Mouse (Mus musculus): ENCODE measurements around the gene Itpr3.

Itpr3 gene

DNA sequence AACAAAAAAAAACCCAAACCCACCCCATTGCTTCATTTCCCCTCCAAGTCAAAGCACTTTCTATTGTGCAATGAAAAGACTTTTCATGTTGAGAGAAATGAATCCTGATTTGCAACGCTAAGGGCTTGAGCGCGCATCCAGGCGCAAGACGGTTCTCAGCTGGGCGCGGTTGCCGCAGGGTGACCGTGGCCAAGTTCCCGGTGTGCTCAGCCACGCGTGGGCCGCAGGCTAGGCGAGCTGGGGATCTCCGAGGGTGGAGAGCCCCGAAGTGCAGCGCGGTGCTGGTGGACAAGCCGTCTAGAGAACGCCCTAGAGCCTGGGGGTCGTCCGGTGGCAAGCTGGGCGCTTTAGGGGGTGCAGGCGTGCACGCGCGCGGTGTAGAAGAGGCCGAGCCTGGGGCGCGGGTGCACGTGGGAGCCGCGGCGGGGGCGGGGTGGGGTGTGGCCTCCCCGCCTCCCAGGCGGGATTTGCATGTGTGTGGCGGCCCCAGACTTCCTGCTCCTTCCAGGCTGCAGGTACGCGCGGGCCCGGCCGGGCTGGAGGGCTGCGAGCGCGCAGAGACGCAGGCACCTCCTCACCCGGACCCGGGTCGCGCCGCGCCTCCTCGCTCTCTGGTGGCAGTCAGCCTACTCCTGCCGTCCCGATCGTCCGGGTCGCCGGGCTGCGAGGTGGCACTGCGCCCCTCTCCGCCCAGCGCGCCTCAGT is at the start of gene Itpr3:
Itpr3 (plus strand) TSS at position 493 of the 705 bp plus-strand sequence.
- DNase-seq (ENCODE audit: low spot score in 2 of 2), result no peak

DNA sequence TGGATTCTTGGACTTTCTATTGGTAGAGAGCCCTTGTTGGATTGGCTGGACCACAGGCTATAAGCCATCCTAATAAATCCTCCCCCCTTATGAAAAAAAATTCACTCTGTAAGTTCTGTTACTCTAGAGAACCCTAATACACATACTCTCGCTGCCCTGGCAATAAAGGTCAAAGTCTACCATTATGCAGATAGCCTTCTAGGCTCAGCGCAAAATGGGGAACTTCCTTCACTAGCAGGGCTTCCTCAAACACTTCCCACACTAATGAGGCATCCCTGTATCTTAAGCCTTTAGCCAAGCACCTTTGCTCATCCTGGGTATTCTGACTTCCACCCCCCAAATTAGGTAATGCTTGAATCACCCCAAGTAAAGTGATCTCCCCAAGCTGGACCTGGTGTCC is 48.8 kb upstream of the Itpr3 start:
- no peak for DNase-seq (ENCODE audit: low spot score in 2 of 2)

DNA sequence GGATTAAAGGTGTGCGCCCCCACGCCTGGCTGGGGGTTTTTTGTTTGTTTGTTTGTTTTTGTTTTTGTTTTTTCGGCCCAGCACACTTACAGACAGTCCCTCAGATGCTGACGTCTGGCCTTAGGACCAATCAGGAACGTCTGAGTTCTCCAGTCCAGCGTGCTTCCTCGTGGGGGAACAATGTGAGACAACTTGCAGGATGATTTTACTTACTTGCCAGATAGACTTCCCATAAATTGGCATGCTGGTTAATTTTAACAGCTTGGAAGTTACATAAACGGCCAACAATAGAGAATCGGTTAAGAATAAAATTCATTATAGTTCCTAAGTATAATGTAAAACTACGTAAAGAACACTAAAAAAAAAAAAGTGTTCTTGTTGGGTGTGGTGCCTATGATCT is 45.9 kb upstream of the Itpr3 start:
- peak in 1 of 2 experiments; percentile 65 for DNase-seq (ENCODE audit: low spot score in 2 of 2)

DNA sequence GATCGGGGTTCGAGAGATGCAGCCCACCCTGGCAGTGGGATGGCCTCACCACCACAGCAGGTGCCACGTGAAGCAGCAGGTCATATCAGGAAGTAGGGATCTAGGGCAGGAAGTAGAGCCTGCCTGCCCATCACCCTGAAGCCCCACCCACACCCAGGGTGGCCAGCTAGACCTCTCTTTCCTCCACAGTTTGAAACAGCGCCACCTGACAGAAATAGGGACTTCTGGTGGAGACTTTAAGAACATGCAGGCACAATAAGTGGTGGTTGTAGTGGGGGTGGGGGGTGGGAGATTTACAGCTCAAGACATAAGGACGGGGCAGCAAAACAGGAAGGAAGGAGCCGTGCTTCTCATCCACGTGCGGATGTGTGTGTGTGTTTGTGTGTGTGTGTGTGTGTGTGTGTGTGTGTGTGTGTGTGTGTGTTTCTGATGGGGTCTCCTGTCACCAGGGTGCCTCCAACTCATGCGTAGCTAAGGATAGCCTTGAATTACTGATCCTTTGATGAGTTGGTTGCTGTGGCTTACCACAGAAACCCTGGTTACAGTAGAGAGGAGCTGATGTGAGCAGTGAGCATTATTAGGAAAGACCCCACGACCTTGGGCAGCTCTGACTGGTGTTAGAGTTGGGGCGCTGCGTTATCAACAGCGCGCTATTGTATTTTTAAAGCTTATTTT is 45.0 kb upstream of the Itpr3 start:
- peak in 1 of 2 experiments; percentile 58 for DNase-seq (ENCODE audit: low spot score in 2 of 2)

- DNase-seq (ENCODE audit: low spot score in 2 of 2), result no peak
Observed at GRCm38 (mm10) chr17:27012909-27013308, 44.2 kb upstream of the Itpr3 start.

DNA sequence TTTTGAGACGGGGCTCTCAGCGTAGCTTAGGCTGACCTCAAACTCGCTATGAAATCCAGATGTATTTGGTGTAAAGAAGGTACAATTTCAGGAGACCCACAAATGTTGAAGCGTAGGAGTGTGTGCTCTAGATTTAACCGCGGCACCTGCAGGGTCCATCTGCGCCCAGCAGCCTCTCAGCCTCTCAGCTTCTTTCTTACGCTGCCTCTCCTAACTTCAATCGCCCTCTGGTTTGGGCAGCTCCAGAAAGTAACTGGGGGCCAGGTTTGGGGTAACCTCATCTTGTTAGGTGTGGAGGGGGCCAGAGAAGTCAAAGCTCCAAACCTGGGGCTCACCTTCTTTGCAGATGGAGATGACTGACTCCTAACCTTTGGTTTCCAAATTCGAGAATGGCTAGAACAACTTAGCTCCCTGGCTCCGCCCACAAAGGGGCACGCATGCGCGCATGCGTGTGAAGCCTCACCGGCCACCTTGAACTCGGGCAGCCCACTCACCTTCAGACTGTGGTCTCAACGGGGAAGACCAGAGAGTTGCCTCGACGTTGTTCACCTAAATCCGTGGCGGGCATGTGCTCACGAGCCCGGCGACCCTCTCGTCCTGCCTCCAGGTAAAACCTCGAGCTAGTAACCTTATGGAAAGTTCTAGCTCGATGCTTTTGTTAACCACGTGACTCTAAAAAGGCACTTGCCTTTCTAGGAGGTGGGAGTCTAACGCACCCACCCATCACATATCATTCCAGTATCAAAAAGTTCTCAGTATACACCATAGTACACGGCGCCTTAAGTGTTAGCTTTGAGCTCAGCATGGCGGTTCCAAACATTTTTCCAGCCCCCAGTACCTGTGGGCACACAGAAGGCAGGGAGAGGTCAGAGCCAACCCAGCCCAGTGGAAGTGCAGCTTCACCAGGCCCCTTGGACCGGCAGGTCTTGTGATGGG is 39.3 kb upstream of the Itpr3 start:
- peak; percentile 88 to 90 for DNase-seq (ENCODE audit: low spot score in 2 of 2)

- DNase-seq (ENCODE audit: low spot score in 2 of 2), result peak; percentile 73 to 83
Observed at GRCm38 (mm10) chr17:27018555-27019196, 38.4 kb upstream of the Itpr3 start.

DNA sequence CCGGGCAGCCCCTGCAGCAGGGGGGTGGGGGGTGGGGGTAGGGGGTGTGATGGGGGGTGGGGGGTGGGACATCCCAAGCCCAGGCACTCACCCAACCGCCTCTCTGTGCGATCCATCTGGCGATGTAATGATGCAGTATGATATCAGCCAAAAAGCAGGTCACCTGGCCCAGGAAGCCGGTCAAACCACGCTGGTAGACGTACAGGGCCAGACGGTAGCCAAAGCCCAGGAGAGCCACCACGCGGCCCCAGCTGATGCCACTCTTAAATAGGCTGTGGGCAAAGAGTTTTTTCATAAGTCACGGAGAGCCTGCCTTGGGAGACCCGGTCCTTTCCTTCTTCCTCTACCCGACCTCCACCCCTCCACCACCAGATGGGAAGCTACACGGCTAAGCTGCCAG is 36.0 kb upstream of the Itpr3 start:
- DNase-seq (ENCODE audit: low spot score in 2 of 2), result no peak

DNA sequence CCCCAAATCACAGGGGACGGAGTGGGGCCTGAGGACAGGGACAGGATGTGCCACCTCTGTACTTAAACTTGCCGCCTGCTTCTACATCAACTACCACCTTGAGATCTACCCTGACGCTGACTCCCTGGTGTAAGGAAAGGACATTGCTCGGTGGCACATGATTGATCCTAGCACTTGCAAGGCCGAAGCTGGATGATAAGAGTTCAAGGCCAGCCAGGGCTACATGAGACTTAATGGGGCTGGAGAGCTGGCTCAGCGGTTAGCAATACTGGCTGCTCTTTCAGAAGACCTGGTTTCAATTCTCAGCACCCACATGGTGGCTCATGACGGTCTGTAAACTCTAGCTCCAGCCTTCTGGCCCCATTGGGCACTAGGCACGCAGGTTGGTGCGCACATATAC is 35.4 kb upstream of the Itpr3 start:
- DNase-seq (ENCODE audit: low spot score in 2 of 2), result no peak

GRCm38 (mm10) chr17:27023342-27023741 is 33.8 kb upstream of the Itpr3 start:
- DNase-seq (ENCODE audit: low spot score in 2 of 2), result no peak

DNA sequence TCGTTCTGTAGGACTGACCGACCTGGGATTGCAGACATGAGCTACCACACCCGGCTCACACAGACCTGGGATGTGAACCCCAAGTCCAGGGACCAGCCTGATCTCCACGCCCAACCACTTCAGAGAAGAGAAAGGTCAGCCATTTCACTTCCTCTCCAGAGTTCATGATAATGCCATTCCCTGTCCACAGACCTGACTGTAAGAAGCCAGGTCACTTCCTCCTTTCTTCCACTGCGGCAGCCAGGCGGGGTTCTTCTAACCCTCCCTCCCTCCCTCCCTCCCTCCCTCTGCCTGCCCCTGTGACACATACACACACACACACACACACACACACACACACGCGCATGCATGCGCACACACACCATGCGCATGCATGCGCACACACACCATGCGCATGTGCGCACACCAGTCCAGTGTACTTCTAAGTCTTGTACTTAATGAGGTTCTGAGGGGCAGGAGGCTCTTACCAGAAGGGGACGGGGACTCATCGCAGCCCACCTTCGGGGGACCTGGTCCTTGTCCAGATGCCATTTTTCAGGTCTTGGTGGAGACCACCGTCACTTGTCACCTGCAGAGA is 31.7 kb upstream of the Itpr3 start:
- DNase-seq (ENCODE audit: low spot score in 2 of 2), result no peak

GRCm38 (mm10) chr17:27025951-27026350 is 31.2 kb upstream of the Itpr3 start:
- no peak for DNase-seq (ENCODE audit: low spot score in 2 of 2)

DNA sequence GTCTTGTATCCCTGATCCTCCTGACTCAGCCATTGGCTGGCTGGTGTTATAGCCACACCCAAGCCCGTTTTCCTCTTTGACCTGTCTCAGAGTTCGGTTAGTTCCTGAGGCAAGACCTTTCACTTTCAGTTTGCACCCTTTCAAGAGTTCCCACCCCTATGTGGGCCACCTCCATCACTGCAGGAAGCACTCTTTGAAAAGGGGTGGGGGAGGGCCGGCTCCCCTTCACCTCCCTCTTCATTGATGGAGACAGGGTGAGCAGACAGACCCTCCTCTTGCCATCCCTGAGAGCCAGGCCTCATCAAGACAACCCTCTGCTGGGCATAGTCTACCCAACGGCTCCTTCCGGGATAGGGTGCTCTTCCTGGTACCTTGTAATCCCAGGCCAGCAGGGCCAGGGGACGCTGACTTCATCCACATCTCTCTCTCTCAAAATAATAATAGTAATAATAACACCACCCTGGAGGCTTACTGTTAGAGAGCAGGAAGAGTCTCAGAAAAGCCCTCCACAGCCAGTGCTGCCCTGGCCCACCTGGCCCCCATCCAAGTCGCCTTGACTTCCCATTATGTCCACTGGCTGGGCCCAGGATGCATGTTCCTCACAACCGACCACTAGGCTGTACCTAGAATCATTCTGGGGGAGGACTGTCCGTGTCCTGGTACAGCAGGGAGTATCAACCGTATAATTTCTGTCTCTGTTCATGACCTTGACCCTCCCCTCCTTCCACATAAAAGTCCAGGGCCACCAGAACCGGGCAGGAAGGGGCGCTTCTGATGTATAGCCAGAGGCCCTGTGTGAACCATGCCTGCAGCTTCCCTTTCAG is 29.4 kb upstream of the Itpr3 start:
- peak; percentile 65 to 72 for DNase-seq (ENCODE audit: low spot score in 2 of 2)

- DNase-seq (ENCODE audit: low spot score in 2 of 2), result peak; percentile 92 to 94
Observed at GRCm38 (mm10) chr17:27028284-27028795, 28.8 kb upstream of the Itpr3 start.

GRCm38 (mm10) chr17:27028909-27029308 is 28.2 kb upstream of the Itpr3 start, which contains the start of gene Bak1:
TSS of gene Bak1 (minus strand) at chr17:27029009.
- DNase-seq (ENCODE audit: low spot score in 2 of 2), result no peak

DNA sequence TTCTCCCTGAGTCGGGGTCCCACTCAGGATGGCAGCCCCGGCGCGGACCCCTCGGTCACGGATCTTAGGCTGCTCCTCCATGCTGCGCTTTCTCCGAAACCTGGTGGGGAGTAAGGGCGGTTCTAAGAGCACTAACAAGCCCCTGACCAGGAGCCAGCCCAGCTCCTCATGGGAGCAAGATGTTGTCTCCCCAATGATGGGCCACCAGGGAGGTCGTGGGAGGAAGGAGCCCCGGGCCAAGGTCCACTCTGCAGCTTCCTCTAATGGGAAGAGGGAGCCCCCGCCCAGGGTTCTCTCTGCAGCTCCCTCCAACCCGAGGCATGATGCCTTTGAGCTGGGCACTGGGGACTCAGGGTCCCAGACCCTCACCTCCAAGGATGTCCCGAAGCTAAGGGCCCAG is 27.7 kb upstream of the Itpr3 start:
- DNase-seq (ENCODE audit: low spot score in 2 of 2), result no peak

DNA sequence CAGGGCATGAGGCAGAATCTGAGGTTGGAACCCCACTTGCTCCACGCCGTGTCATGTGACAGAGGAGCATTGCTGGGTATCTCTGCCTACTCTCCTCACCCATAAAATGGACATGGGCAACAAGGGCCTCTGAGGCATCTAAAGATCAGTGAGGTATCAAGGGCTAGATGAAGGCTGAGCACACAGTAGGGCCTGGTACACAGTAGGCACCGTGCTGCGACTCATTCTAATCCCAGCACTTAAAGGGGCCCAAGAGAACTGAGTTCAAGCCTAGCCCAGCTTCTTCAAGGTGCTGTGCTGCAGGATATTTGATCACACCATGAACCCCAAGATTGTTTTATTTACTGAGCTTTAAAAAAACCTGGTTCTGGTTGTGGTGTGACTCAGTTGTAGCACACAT is 26.2 kb upstream of the Itpr3 start:
- no peak for DNase-seq (ENCODE audit: low spot score in 2 of 2)

GRCm38 (mm10) chr17:27032328-27032727 is 24.8 kb upstream of the Itpr3 start:
- DNase-seq (ENCODE audit: low spot score in 2 of 2), result no peak

- DNase-seq (ENCODE audit: low spot score in 2 of 2), result peak; percentile 73 to 78
Observed at GRCm38 (mm10) chr17:27032869-27033268, 24.2 kb upstream of the Itpr3 start.

DNA sequence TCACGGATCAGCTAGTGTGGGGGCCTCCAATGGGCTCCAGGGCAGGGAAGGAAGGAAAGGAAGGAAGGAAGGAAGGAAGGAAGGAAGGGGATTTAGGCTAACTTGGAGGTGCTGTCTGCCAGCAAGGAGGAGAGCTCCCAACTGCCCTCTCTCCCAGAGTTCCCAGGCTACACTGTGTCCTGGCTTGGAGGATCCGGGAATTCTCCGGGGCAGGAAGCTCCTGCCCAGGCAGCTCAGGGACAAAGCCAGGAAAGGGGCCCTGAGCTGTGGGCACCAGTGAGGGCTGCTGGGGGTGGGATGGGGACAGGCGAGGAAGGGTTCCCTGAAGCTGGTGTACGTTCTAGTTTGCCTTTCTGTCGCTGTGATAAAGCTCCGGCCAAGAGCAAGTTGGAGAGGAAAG is 20.6 kb upstream of the Itpr3 start:
- no peak for DNase-seq (ENCODE audit: low spot score in 2 of 2)

Data from right cerebral cortex, postnatal 10 days (tissue).